Mouse (Mus musculus) adrenal gland, postnatal 0 days (tissue): Measurements from ENCODE around the gene Tomm70a. TPM values are rescaled to one million over a fixed set of nuclear protein-coding genes. Genes with fewer than 3 reads are reported as not detected.

Source experiments
- polyA plus RNA-seq: library from polyadenylated mRNA; unstranded; fragments of >200 nt; fragmentation: Nextera tagmentation; extraction: Ambion mirVana; gene quantifications from 2 replicates; pipeline ENCODE4 v1.2.1, GENCODE M21; 2015

Tomm70a gene
- 27.3 and 34.0 TPM in 2 replicates for polyA plus RNA-seq

DNA sequence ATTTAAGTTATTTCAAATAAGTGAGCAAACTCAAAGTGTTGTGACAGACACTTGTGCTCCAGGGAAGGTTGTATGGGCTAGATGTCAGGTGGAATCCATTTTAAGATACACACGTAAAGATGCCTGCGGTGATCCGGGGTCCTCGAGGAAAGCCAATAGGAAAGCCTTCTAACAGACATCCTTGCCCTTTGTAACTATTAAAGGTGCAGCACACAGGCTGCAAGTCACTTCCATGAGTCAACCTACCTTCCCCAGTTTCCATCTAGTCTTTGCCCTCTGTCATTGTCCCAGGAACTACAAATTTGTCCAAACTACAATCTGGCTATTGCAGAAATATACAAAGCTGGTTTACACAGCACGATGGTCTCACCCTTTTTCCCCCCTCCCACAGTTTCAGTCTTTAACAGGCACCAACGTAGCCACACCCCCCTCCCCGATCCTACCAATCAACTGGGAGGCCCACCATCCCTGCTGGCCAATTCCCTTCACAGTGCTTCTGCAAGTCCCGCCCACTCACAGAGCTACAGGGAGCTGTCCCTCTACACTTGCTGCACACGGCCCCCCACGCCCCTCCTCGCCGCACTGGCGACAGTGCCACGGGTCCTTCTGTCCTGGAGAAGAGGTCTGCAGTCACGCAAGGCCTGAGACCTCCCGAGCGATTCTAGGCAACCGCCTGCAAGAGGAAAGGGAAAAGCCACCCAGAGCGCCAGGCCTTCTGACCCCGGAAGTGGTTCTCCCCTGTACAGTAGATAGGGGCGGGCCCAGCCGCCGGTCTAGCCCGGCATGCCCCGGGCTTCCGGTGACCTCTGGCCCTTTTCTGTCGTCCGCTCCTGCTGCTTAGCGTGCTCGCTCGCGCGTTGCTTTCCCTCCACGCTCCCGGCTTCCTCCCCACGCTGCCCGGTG lies at the start of gene Tomm70a:
Gene Tomm70a, plus strand, starts transcription at position 791 of the 903 bp plus-strand sequence.

DNA sequence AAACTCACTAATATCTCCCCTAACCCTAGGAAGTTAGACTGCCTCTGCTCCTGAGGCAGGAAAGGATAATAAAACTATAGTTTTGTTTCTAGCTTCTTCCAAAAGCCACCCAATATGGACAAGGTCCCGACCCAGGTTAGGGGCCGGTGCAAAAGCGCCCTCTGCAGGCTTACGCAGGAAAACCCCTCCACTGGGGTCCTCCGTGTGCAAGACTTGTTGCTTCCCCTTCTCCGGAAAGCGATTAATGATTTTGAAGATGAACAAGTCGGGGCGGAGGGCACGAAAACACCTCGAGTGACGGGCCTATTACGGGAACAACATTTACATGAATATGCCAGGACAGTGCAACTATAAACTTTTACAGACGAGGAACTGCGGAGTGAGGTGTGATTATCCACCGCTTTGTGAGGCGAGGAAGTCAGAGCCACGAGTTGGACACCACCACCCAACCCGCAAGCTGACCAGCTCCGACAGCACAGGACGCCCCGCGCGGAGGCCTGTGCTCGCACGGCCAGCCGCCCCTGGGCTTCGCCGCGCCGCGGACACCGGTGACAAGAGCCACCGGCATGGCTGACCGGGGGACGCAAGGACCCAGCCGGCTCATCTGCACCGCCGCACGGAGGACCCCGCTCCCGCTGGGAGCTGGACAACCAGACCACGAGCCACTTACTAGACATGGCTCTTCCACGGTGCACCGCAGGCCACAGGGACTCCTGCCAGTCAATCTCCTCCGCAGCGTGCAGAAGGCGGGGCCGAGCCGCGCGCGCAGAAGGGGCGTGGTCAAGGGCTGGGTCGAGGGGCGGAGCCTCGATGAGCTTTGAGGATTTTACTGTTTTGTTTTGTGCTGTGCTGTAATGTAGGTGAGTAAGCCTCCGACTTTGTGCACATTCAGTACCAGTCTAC lies 45.4 kb downstream of the Tomm70a start, which contains the start of gene Nit2:
Gene Nit2, minus strand, starts transcription at position 731 of the 903 bp plus-strand sequence.

Other genes starting within 250 kb of the Tomm70a start
- gene Tmem45a, start 235.5 kb upstream of the Tomm70a start, polyA plus RNA-seq = 17.3 and 24.3 TPM in 2 replicates
- gene Lnp1, start 193.6 kb upstream of the Tomm70a start, polyA plus RNA-seq = not detected in 2 replicates
- 0.48 and 0.99 TPM in 2 replicates for gene Tmem45a2, start 50.3 kb upstream of the Tomm70a start, polyA plus RNA-seq
- 110 and 115 TPM in 2 replicates for gene Nit2, start 45.6 kb downstream of the Tomm70a start, polyA plus RNA-seq
- 21.0 and 21.6 TPM in 2 replicates for gene Tbc1d23, start 109.8 kb downstream of the Tomm70a start, polyA plus RNA-seq
- gene Tmem30c, start 171.2 kb downstream of the Tomm70a start, polyA plus RNA-seq = 0.13 TPM in 1 of 2 replicates, not detected in the other
- gene Filip1l, start 231.4 kb downstream of the Tomm70a start, polyA plus RNA-seq = 14.3 and 16.3 TPM in 2 replicates